Mouse (Mus musculus) T-cell, adult 2 months (primary cell): ENCODE results near the gene Glmp.
"Not testable (repeated sequence)": the region's sequence is repeated elsewhere in the genome, so short reads cannot be mapped to it uniquely, and the experiment has no call there.

Source experiments
- DNase-seq: peaks from one replicate; pipeline ENCODE4 v3.0.0; 2022; ENCODE audit warnings: low spot score

Glmp gene

DNA sequence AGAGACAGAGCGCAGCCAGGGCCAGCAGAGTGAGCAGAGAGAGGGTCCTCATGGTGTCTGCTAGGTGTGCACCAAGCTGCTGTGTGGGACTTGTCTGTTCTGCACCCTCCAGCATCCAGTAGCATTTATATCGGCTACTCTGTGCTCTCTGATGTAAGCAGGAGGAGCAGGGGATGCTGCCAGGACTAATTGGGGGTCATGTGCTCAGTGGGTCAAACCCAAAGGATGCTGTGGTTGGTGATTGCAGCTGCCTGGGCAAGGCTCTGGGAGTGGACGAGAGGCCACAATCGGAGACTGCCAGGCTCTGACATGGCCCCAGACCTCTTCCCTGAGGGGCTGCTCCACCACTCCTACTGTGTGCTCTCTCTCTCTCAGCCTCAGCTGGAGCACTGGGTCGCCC is 53.8 kb downstream of the Glmp start, which contains the start of gene Bglap2:
TSS of gene Bglap2 (minus strand) at position 101 of the 400 bp plus-strand sequence.
- DNase-seq: not testable (repeated sequence)
